Mouse (Mus musculus) kidney, embryonic 14.5 days (tissue): Measurements from ENCODE around the gene Cyb561. TPM values are rescaled to one million over a fixed set of nuclear protein-coding genes. Genes with fewer than 3 reads are reported as not detected.

Experiments used
- ATAC-seq: fragments of 200-750 bp; cut with Nextera tagmentation; 2 replicates; pipeline ENCODE4 v1.8.0; 2017; ENCODE audit warnings: moderate number of reproducible peaks, mild to moderate bottlenecking, moderate TSS enrichment, moderate library complexity; ENCODE audit not compliant: low FRiP score, low TSS enrichment
- H3K27ac ChIP-seq: fragments of 300-500 bp; sonication (generic); 2 replicates; pipeline ENCODE4 v1.5.1; 2014; ENCODE audit warnings: low read depth, mild to moderate bottlenecking, low read length, moderate library complexity, mixed read lengths
- H3K27me3 ChIP-seq: fragments of 300-500 bp; sonication (generic); 2 replicates; pipeline ENCODE4 v1.6.1; 2014; ENCODE audit warnings: mild to moderate bottlenecking, low read length; ENCODE audit not compliant: control insufficient read depth, insufficient read depth
- H3K36me3 ChIP-seq: fragments of 300-500 bp; sonication (generic); 2 replicates; pipeline ENCODE4 v1.6.1; 2014; ENCODE audit warnings: low read length, mixed read lengths; ENCODE audit not compliant: control insufficient read depth, insufficient read depth
- H3K4me1 ChIP-seq: fragments of 300-500 bp; sonication (generic); 2 replicates; pipeline ENCODE4 v1.6.1; 2014; ENCODE audit warnings: low read length, mixed read lengths; ENCODE audit not compliant: control insufficient read depth, insufficient read depth
- H3K4me2 ChIP-seq: fragments of 300-500 bp; sonication (generic); replicated peaks from 2 replicates; pipeline ENCODE4 v1.6.1; 2014; ENCODE audit warnings: low read depth, mild to moderate bottlenecking, low read length
- H3K4me3 ChIP-seq: fragments of 300-500 bp; sonication (generic); 2 replicates; pipeline ENCODE4 v1.5.1; 2014; ENCODE audit warnings: mild to moderate bottlenecking, low read length
- H3K9ac ChIP-seq: fragments of 300-500 bp; sonication (generic); 2 replicates; pipeline ENCODE4 v1.6.1; 2014; ENCODE audit warnings: low read depth, mild to moderate bottlenecking, low read length, moderate library complexity
- H3K9me3 ChIP-seq: fragments of 300-500 bp; sonication (generic); 2 replicates; pipeline ENCODE4 v1.6.1; 2016; ENCODE audit warnings: low read length; ENCODE audit not compliant: control insufficient read depth
- WGBS: fragments of 180-500 bp; shearing (Covaris S2); extraction: QIAGEN DNeasy Blood & Tissue Kit; methylation state at CpG from one replicate; pipeline ENCODE4 v1.1.7; 2014; 5-methylcytosine and 5-hydroxymethylcytosine counted together
- polyA plus RNA-seq: library from polyadenylated mRNA; unstranded; fragments of >200 nt; fragmentation: Nextera tagmentation; extraction: Ambion mirVana; gene quantifications from 2 replicates; pipeline ENCODE4 v1.2.1, GENCODE M21; 2014

Cyb561 gene
- 16.9 and 25.2 TPM in 2 replicates for polyA plus RNA-seq

GRCm38 (mm10) chr11:105952911-105953386 lies at the start of gene Cyb561:
TSS of gene Cyb561 (minus strand) at chr11:105953336.
- Histone ChIP-seq H3K4me1 (no peaks in the 10 kb centered on the region), H3K27ac (no peak within 1 kb of the TSS), H3K4me3 (no peak within 1 kb of the TSS), H3K9me3 (no peaks in the 10 kb centered on the region), H3K4me2 (no peak within 1 kb of the TSS), H3K27me3 (no peaks in the 10 kb centered on the region), H3K36me3 (no peaks in the 10 kb centered on the region), H3K9ac (no peak within 1 kb of the TSS)
- no peak for ATAC-seq
- 68% methylated on average over 12 of the region's 12 CpGs for WGBS

DNA sequence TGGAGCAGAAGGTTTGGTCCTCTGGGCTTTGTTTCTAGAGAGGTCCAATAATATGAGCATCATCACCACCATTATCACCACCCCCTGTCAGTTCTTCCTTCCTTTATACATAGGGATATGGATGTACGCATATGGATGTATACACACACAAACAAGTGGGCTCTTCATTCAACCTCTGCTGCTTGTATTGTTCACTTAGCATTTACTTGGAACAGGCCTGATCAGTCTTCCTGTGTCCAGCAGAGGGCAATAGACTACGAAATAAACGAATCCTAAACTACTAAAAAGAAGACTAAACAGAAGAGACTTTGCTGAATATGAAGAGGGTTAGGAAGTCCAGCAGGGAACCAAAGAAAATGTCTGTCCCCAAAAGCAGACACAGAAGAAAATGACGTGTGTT lies 48.6 kb upstream of the Cyb561 start:
- Histone ChIP-seq H3K4me2 (no peak overlapping the region), H3K27ac (no peak overlapping the region), H3K4me1 (no peaks in the 10 kb centered on the region), H3K9ac (no peak overlapping the region), H3K27me3 (no peaks in the 10 kb centered on the region), H3K36me3 (no peaks in the 10 kb centered on the region), H3K9me3 (no peaks in the 10 kb centered on the region), H3K4me3 (no peak overlapping the region)
- WGBS: 44% methylated on average over 4 of the region's 4 CpGs
- no peak for ATAC-seq

GRCm38 (mm10) chr11:106000062-106000461 lies 46.9 kb upstream of the Cyb561 start:
- 95% methylated on average over 6 of the region's 6 CpGs for WGBS

DNA sequence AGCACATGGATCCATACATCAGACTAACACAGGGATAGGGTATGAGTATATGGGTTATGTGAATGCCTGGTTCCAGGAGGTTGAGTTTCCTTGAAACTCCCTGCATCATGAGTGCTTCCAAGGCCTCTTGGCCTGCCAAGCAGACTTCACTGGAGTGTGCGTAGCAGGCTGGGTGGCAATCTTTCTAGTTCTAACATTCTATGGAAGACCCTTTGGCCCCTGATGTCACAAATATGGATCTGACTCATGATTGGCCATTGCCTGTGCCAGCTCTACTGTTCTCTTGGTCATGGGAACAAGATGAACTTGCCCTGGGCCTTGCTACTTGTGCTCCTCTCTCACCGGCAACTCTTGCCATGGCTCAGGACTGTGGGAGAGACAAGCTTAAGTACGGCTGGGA lies 41.2 kb upstream of the Cyb561 start, which contains the start of gene Ace3:
TSS of gene Ace3 (plus strand) at position 301 of the 400 bp plus-strand sequence.
- H3K36me3 ChIP-seq: no peaks in the 10 kb centered on the region
- no peaks in the 10 kb centered on the region for H3K27me3 ChIP-seq
- H3K9me3 ChIP-seq: no peaks in the 10 kb centered on the region
- no peak for ATAC-seq
- H3K27ac ChIP-seq: no peak within 1 kb of the TSS
- H3K4me2 ChIP-seq: no peak within 1 kb of the TSS
- H3K4me3 ChIP-seq: no peak within 1 kb of the TSS
- no peak within 1 kb of the TSS for H3K9ac ChIP-seq
- H3K4me1 ChIP-seq: no peaks in the 10 kb centered on the region
- WGBS: 91% methylated on average over 3 of the region's 3 CpGs

More at GRCm38 (mm10) chr11:106000062-106000461, 46.9 kb upstream of the Cyb561 start:
- Histone ChIP-seq H3K27me3 (no peaks in the 10 kb centered on the region), H3K27ac (no peak overlapping the region), H3K36me3 (no peaks in the 10 kb centered on the region), H3K9me3 (no peaks in the 10 kb centered on the region), H3K9ac (no peak overlapping the region), H3K4me1 (no peaks in the 10 kb centered on the region), H3K4me3 (no peak overlapping the region), H3K4me2 (no peak overlapping the region)
- no peak for ATAC-seq

DNA sequence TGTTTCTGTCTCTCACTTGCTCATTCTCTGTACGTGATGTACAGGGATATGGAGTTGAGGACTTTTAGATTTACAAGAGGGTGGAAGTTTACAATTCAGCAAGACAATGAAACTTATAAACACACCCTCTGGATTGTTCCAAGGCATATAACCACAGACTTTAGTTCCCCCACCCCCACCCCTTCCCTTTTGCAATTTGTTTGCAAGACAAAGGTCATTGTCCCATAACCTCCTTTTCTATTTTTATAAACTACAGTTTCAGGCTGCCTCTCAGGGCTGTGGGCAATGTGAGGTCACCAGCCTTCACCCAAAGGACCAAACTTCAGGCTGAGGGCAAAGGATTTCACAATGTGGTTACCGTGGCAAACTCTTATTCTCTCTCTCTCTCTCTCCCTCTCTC lies 37.1 kb upstream of the Cyb561 start:
- H3K4me1 ChIP-seq: no peaks in the 10 kb centered on the region
- no peaks in the 10 kb centered on the region for H3K27me3 ChIP-seq
- no peaks in the 10 kb centered on the region for H3K36me3 ChIP-seq
- ATAC-seq: no peak
- H3K9me3 ChIP-seq: no peaks in the 10 kb centered on the region
- no peak overlapping the region for H3K9ac ChIP-seq
- 57% methylated on average over 2 of the region's 2 CpGs for WGBS
- H3K27ac ChIP-seq: no peak overlapping the region
- no peak overlapping the region for H3K4me3 ChIP-seq
- no peak overlapping the region for H3K4me2 ChIP-seq

DNA sequence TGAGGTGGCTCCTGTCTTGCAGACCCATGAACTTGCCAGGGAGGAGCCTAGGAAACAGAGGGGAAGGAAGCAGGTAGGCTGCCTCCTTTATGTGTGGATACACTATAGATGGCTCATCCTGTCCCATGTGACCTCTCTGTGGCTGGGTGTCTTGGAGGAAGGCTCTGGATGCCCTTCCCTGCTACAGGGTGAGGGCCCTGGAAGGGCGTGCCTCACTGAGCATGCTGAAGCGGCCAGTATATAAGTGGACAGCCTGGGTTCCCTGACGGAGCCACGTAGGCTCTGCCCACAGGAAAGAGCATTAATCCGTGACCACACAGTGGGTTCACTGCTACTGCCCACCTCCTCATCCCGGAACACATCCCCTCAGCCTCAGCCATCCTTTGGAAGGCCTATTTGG lies 36.3 kb upstream of the Cyb561 start:
- Histone ChIP-seq H3K9ac (no peak overlapping the region), H3K27me3 (no peaks in the 10 kb centered on the region), H3K4me1 (no peaks in the 10 kb centered on the region), H3K9me3 (no peaks in the 10 kb centered on the region), H3K4me2 (no peak overlapping the region), H3K4me3 (no peak overlapping the region), H3K36me3 (no peaks in the 10 kb centered on the region), H3K27ac (no peak overlapping the region)
- 55% methylated on average over 6 of the region's 6 CpGs for WGBS
- ATAC-seq: no peak

GRCm38 (mm10) chr11:105987446-105987845 lies 34.3 kb upstream of the Cyb561 start:
- WGBS: 76% methylated on average over 6 of the region's 6 CpGs
- Histone ChIP-seq H3K4me3 (no peak overlapping the region), H3K27me3 (no peaks in the 10 kb centered on the region), H3K9me3 (no peaks in the 10 kb centered on the region), H3K4me1 (no peaks in the 10 kb centered on the region), H3K4me2 (no peak overlapping the region), H3K27ac (no peak overlapping the region), H3K9ac (no peak overlapping the region), H3K36me3 (no peaks in the 10 kb centered on the region)
- ATAC-seq: no peak

DNA sequence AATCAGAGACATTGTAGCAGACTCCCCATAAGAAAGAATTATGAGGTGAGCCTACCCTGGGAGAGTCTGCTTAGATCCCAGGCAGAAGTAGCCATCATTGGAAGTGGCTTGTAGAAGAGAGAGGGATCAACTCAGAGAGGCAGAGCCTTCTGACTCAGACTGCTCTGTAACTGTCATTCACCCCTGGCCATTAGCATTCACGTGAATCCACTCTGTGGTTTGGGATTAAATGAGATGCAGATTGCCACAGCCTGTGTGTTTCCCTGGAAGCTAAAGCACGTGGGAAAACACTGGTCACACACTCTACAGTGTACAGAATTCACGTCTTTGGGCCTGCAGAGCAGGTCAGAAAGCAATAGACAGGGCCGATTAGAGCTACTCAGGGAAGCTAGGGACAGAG lies 31.3 kb upstream of the Cyb561 start:
- no peaks in the 10 kb centered on the region for H3K9me3 ChIP-seq
- H3K4me3 ChIP-seq: no peak overlapping the region
- H3K9ac ChIP-seq: no peak overlapping the region
- no peaks in the 10 kb centered on the region for H3K4me1 ChIP-seq
- no peak overlapping the region for H3K4me2 ChIP-seq
- H3K27me3 ChIP-seq: no peaks in the 10 kb centered on the region
- no peak overlapping the region for H3K27ac ChIP-seq
- 76% methylated on average over 4 of the region's 4 CpGs for WGBS
- no peaks in the 10 kb centered on the region for H3K36me3 ChIP-seq
- ATAC-seq: no peak

- H3K4me3 ChIP-seq: no peak overlapping the region
- no peak overlapping the region for H3K27ac ChIP-seq
- no peaks in the 10 kb centered on the region for H3K4me1 ChIP-seq
- 64% methylated on average over 5 of the region's 5 CpGs for WGBS
- H3K4me2 ChIP-seq: no peak overlapping the region
- no peak for ATAC-seq
- no peak overlapping the region for H3K9ac ChIP-seq
- H3K36me3 ChIP-seq: no peaks in the 10 kb centered on the region
- H3K9me3 ChIP-seq: no peaks in the 10 kb centered on the region
- no peaks in the 10 kb centered on the region for H3K27me3 ChIP-seq
Observed at GRCm38 (mm10) chr11:105978634-105979033, 25.5 kb upstream of the Cyb561 start.
